Mouse (Mus musculus): ENCODE measurements around the gene Ninj2. TPM values are rescaled to one million over a fixed set of nuclear protein-coding genes. Genes with fewer than 3 reads are reported as not detected.

The Ninj2 gene
- polyA plus RNA-seq, 1 experiment from 2014 or later = not detected

DNA sequence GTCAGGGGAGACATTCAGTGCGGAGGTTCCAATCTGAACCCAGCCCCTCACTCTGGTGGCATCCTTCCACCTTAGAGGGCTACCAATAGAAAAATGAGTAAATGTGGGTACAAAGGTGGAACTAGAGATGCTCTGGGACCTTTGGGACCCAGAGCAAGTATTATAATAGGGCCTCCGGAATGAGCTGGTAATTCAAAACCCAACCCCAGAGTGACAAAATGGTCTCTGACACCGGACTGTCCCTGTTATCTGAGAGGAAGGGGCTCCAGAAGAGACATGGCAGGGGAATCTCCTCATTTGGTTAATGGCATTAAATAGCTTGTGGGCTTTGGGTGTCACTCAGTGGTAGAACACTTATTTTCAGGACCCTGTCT is 18.2 kb downstream of the Ninj2 start:
- 78% methylated on average over 3 of the region's 3 CpGs for WGBS
- H3K9me3 ChIP-seq (ENCODE audit: control insufficient read depth, low read depth, low read length) = no peaks in the 10 kb centered on the region
- H3K27ac ChIP-seq (ENCODE audit: low read length) = peak overlapping the region; percentile 90; the same call in 1 of the 2 replicates

GRCm38 (mm10) chr6:120111984-120112803 is 19.0 kb downstream of the Ninj2 start:
- 7% methylated on average over 20 of the region's 22 CpGs for WGBS
- peak overlapping the region; percentile 33 for H3K4me2 ChIP-seq (replicated peaks; ENCODE audit: low read depth, low read length)
- H3K4me1 ChIP-seq (ENCODE audit: control insufficient read depth, insufficient read depth, low read length) = 0 out of 2 replicates have a peak, but pooled peaks cover 5% of the 10 kb centered on the region
- 0 out of 2 replicates have a peak overlapping the region, but pooled peaks have one; percentile 10 for H3K9ac ChIP-seq (replicated peaks; ENCODE audit: low read depth, low read length)
- peak overlapping the region; percentile 20; the same call in 1 of the 2 replicates for H3K4me3 ChIP-seq (ENCODE audit: low read depth, low read length)
- no peaks in the 10 kb centered on the region for H3K36me3 ChIP-seq (ENCODE audit: control insufficient read depth, insufficient read depth, low read length)
- no peaks in the 10 kb centered on the region for H3K9me3 ChIP-seq (ENCODE audit: control insufficient read depth, low read depth, low read length)
- H3K27ac ChIP-seq (ENCODE audit: low read length) = peak overlapping the region; percentile 90
- peak; percentile 91 for ATAC-seq (ENCODE audit: insufficient number of reproducible peaks, insufficient read depth, low FRiP score, low read depth)
- no peaks in the 10 kb centered on the region for H3K27me3 ChIP-seq (ENCODE audit: control insufficient read depth, insufficient read depth, low read length)

More for the DNA sequence above, 18.2 kb downstream of the Ninj2 start:
- Histone ChIP-seq H3K4me3 (ENCODE audit: low read depth, low read length) (no peak overlapping the region), H3K36me3 (ENCODE audit: control insufficient read depth, insufficient read depth, low read length) (no peaks in the 10 kb centered on the region), H3K4me1 (ENCODE audit: control insufficient read depth, insufficient read depth, low read length) (0 out of 2 replicates have a peak, but pooled peaks cover 5% of the 10 kb centered on the region), H3K9ac (replicated peaks; ENCODE audit: low read depth, low read length) (no peak overlapping the region), H3K27me3 (ENCODE audit: control insufficient read depth, insufficient read depth, low read length) (no peaks in the 10 kb centered on the region), H3K4me2 (replicated peaks; ENCODE audit: low read depth, low read length) (no peak overlapping the region)
- no peak for ATAC-seq (ENCODE audit: insufficient number of reproducible peaks, insufficient read depth, low FRiP score, low read depth)

- Histone ChIP-seq H3K4me3 (ENCODE audit: low read depth, low read length) (no peak overlapping the region), H3K27ac (ENCODE audit: low read length) (no peak overlapping the region), H3K4me2 (replicated peaks; ENCODE audit: low read depth, low read length) (no peak overlapping the region), H3K9me3 (ENCODE audit: control insufficient read depth, low read depth, low read length) (no peaks in the 10 kb centered on the region), H3K9ac (replicated peaks; ENCODE audit: low read depth, low read length) (no peak overlapping the region), H3K27me3 (ENCODE audit: control insufficient read depth, insufficient read depth, low read length) (no peaks in the 10 kb centered on the region), H3K36me3 (ENCODE audit: control insufficient read depth, insufficient read depth, low read length) (no peaks in the 10 kb centered on the region), H3K4me1 (ENCODE audit: control insufficient read depth, insufficient read depth, low read length) (0 out of 2 replicates have a peak, but pooled peaks cover 5% of the 10 kb centered on the region)
- WGBS = 89% methylated on average over 3 of the region's 3 CpGs
- no peak for ATAC-seq (ENCODE audit: insufficient number of reproducible peaks, insufficient read depth, low FRiP score, low read depth)
Measured at GRCm38 (mm10) chr6:120113856-120114255, 20.7 kb downstream of the Ninj2 start.

DNA sequence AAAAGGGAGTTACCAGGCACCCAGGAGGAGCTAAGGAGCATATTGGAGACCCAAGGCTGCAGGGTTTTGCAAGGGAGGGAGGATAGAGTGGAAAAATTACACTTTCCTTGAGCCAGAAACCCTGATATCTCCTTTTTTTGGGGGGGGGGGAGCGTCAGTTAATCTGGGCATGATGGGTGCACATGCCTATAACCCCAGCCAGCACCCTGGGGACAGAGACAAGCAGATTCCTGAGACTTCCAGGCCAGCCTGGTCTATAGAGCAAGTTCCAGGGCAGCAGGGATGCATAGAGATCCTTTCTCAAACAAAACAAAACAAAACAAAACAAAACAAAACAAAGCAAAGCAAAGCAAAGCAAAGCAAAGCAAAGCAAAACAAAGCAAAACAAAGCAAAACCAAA is 21.1 kb downstream of the Ninj2 start:
- no peak for ATAC-seq (ENCODE audit: insufficient number of reproducible peaks, insufficient read depth, low FRiP score, low read depth)
- H3K4me2 ChIP-seq (replicated peaks; ENCODE audit: low read depth, low read length) = no peak overlapping the region

GRCm38 (mm10) chr6:120114698-120115097 is 21.5 kb downstream of the Ninj2 start:
- Histone ChIP-seq H3K4me2 (replicated peaks; ENCODE audit: low read depth, low read length) (0 out of 2 replicates have a peak overlapping the region, but pooled peaks have one; percentile 12), H3K27ac (ENCODE audit: low read length) (peak overlapping the region; percentile 72), H3K36me3 (ENCODE audit: control insufficient read depth, insufficient read depth, low read length) (no peaks in the 10 kb centered on the region), H3K4me1 (ENCODE audit: control insufficient read depth, insufficient read depth, low read length) (0 out of 2 replicates have a peak, but pooled peaks cover 5% of the 10 kb centered on the region), H3K9me3 (ENCODE audit: control insufficient read depth, low read depth, low read length) (no peaks in the 10 kb centered on the region), H3K9ac (replicated peaks; ENCODE audit: low read depth, low read length) (no peak overlapping the region), H3K27me3 (ENCODE audit: control insufficient read depth, insufficient read depth, low read length) (no peaks in the 10 kb centered on the region), H3K4me3 (ENCODE audit: low read depth, low read length) (no peak overlapping the region)
- WGBS = 12% methylated on average over 7 of the region's 7 CpGs
- no peak for ATAC-seq (ENCODE audit: insufficient number of reproducible peaks, insufficient read depth, low FRiP score, low read depth)

More for the DNA sequence above, 21.1 kb downstream of the Ninj2 start:
- no peaks in the 10 kb centered on the region for H3K36me3 ChIP-seq (ENCODE audit: control insufficient read depth, insufficient read depth, low read length)
- no peaks in the 10 kb centered on the region for H3K27me3 ChIP-seq (ENCODE audit: control insufficient read depth, insufficient read depth, low read length)
- no peak overlapping the region for H3K27ac ChIP-seq (ENCODE audit: low read length)
- no peak overlapping the region for H3K9ac ChIP-seq (replicated peaks; ENCODE audit: low read depth, low read length)
- 81% methylated on average over 1 of the region's 1 CpGs for WGBS
- H3K9me3 ChIP-seq (ENCODE audit: control insufficient read depth, low read depth, low read length) = no peaks in the 10 kb centered on the region
- no peak overlapping the region for H3K4me3 ChIP-seq (ENCODE audit: low read depth, low read length)
- 0 out of 2 replicates have a peak, but pooled peaks cover 5% of the 10 kb centered on the region for H3K4me1 ChIP-seq (ENCODE audit: control insufficient read depth, insufficient read depth, low read length)

- H3K27ac ChIP-seq (ENCODE audit: low read length) = no peak overlapping the region; the same call in 1 of the 2 replicates
- WGBS = 63% methylated on average over 3 of the region's 3 CpGs
Measured at GRCm38 (mm10) chr6:120115443-120115842, 22.3 kb downstream of the Ninj2 start.

DNA sequence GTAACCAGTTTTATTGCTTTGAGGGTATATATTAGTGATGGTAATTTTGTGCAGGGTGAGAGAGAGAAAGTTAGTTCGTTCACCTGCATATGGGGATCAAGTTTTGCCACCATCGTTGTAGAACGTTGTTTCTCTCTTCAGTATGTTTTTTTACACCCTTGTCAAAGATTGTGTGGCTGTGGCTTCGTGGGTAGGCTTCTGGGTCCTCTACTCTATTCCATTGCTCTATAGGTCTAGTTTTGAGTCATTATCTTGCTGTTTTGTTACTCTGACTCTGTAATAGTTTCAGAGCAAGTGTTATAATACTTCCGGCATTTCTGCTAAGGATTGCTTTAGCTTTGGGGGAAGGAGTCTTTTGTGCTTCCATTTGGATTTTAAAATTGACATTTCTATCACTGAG is 26.7 kb downstream of the Ninj2 start:
- H3K27me3 ChIP-seq (ENCODE audit: control insufficient read depth, insufficient read depth, low read length) = no peaks in the 10 kb centered on the region
- no peaks in the 10 kb centered on the region for H3K9me3 ChIP-seq (ENCODE audit: control insufficient read depth, low read depth, low read length)
- H3K27ac ChIP-seq (ENCODE audit: low read length) = no peak overlapping the region
- H3K4me3 ChIP-seq (ENCODE audit: low read depth, low read length) = no peak overlapping the region
- H3K4me2 ChIP-seq (replicated peaks; ENCODE audit: low read depth, low read length) = no peak overlapping the region
- WGBS = 80% methylated on average over 5 of the region's 5 CpGs
- no peaks in the 10 kb centered on the region for H3K36me3 ChIP-seq (ENCODE audit: control insufficient read depth, insufficient read depth, low read length)
- H3K9ac ChIP-seq (replicated peaks; ENCODE audit: low read depth, low read length) = no peak overlapping the region
- no peak for ATAC-seq (ENCODE audit: insufficient number of reproducible peaks, insufficient read depth, low FRiP score, low read depth)
- no peaks in the 10 kb centered on the region for H3K4me1 ChIP-seq (ENCODE audit: control insufficient read depth, insufficient read depth, low read length)

More at GRCm38 (mm10) chr6:120115443-120115842, 22.3 kb downstream of the Ninj2 start:
- ATAC-seq (ENCODE audit: insufficient number of reproducible peaks, insufficient read depth, low FRiP score, low read depth) = no peak
- Histone ChIP-seq H3K4me2 (replicated peaks; ENCODE audit: low read depth, low read length) (no peak overlapping the region), H3K4me3 (ENCODE audit: low read depth, low read length) (no peak overlapping the region), H3K36me3 (ENCODE audit: control insufficient read depth, insufficient read depth, low read length) (no peaks in the 10 kb centered on the region), H3K27me3 (ENCODE audit: control insufficient read depth, insufficient read depth, low read length) (no peaks in the 10 kb centered on the region), H3K9ac (replicated peaks; ENCODE audit: low read depth, low read length) (no peak overlapping the region), H3K4me1 (ENCODE audit: control insufficient read depth, insufficient read depth, low read length) (0 out of 2 replicates have a peak, but pooled peaks cover 5% of the 10 kb centered on the region), H3K9me3 (ENCODE audit: control insufficient read depth, low read depth, low read length) (no peaks in the 10 kb centered on the region)

GRCm38 (mm10) chr6:120124688-120125087 is 31.5 kb downstream of the Ninj2 start:
- 85% methylated on average over 7 of the region's 7 CpGs for WGBS
- no peak overlapping the region for H3K27ac ChIP-seq (ENCODE audit: low read length)
- H3K36me3 ChIP-seq (ENCODE audit: control insufficient read depth, insufficient read depth, low read length) = no peaks in the 10 kb centered on the region
- H3K4me2 ChIP-seq (replicated peaks; ENCODE audit: low read depth, low read length) = no peak overlapping the region
- ATAC-seq (ENCODE audit: insufficient number of reproducible peaks, insufficient read depth, low FRiP score, low read depth) = no peak
- H3K9ac ChIP-seq (replicated peaks; ENCODE audit: low read depth, low read length) = no peak overlapping the region
- no peaks in the 10 kb centered on the region for H3K9me3 ChIP-seq (ENCODE audit: control insufficient read depth, low read depth, low read length)
- H3K4me1 ChIP-seq (ENCODE audit: control insufficient read depth, insufficient read depth, low read length) = no peaks in the 10 kb centered on the region
- no peak overlapping the region for H3K4me3 ChIP-seq (ENCODE audit: low read depth, low read length)
- no peaks in the 10 kb centered on the region for H3K27me3 ChIP-seq (ENCODE audit: control insufficient read depth, insufficient read depth, low read length)

Measured in stomach, embryonic 14.5 days (tissue).